Mouse (Mus musculus): ENCODE results near the gene Adamts4. TPM values are rescaled to one million over a fixed set of nuclear protein-coding genes. Genes with fewer than 3 reads are reported as not detected.
A peak's percentile ranks its signal among the peaks of the same experiment; 100 is the strongest.
"Not testable (repeated sequence)": the region's sequence is repeated elsewhere in the genome, so short reads cannot be mapped to it uniquely, and the experiment has no call there.

Adamts4 gene
- total RNA-seq, 2 experiments from 2014 or later = 23.5 to 26.1 TPM

DNA sequence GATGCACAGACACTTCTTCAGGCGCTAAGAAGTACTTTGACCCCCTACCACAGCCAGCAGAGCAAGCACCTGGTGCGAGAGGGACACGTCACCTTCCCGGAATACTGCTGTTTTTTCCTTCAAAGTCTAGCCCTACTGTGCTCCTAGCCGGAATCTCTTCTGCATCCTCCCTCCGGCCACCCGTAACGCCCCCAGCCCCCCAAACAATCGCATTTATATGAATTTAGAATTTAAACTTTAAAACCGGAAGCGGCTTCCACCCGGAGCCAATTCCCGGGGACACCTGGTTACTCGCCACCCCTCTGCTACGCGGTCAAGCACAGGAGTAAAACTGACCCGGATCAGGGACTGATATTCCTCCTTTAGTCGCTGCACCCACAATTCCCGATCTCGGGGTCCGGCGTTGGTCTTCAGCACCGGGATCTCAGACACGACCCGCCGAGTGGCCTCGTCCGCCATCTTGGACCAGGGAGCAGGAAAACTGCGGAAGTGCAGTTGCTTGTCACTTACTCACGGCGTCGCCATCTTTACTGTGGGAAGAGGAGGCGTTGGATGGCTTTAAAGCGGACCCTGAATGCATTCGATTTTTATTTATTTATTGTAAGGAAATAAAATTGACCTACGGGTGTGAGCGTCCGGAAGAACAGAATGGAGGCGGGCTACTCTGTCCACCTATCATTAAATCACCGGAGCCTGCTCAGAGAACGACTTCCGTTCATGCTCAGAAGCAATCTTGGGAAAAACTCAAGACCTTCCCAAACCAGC, 44.3 kb downstream of the Adamts4 start, which contains the start of gene Ufc1:
Gene Ufc1 (minus strand): TSS at position 727 of the 765 bp plus-strand sequence.
- DNase-seq (ENCODE audit: extremely low spot score in 1 of 2, low spot score in 1 of 2) = peak; percentile 70 to 82

DNA sequence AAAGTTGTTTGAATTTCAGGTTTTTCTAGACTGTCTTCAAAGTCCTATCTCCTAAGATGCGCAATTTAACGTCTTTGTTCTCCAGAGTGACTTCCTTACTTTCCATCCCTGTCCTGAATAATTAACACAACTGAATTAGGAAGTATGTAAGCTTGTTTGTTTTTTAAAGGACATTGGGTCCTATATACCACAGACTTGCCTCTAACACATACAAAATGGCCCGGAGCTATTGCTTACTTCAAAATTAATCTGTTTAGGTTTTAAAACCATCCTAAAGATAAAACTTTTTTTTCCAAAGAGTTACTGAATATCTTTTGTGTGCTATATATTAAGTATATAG, 44.8 kb downstream of the Adamts4 start:
- DNase-seq (ENCODE audit: extremely low spot score in 1 of 2, low spot score in 1 of 2) = no peak

DNA sequence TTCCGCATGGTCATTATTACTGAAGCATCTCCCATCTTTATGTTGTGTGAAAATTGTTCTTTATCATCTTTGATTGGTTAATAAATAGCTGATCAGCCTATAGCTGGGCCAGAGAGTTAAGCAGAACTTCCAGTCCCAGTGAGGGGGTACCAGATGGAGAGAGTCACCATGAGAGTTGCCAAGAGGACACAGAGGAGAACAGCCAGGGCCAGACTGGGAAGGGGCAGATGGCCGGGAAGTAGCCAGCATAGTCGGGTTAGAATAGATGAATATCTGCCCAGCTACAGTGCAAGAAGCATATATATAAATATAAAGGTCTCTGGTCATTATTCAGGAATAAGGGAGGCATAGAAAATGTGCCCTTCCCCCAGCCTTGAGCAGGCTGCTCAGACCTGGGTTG, 48.0 kb downstream of the Adamts4 start:
- no peak for DNase-seq (ENCODE audit: extremely low spot score in 1 of 2, low spot score in 1 of 2)

DNA sequence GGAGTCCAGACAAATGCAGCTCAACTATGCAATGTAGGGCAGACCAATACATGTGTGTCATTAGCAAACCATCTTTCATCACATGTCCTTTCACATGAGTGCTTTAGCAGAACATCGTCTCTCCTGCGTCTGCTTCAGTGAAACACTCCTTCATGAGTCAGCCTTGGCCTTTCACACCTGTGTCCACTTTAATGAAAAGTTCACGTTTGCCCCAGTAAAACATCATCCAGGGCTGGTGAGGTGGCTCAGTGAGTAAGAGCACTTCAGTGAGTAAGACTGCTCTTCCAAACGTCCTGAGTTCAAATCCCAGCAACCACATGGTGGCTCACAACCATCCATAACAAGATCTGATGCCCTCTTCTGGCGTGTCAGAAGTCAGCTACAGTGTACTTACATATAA, 55.9 kb downstream of the Adamts4 start:
- not testable (repeated sequence) for DNase-seq (ENCODE audit: extremely low spot score in 1 of 2, low spot score in 1 of 2)

DNA sequence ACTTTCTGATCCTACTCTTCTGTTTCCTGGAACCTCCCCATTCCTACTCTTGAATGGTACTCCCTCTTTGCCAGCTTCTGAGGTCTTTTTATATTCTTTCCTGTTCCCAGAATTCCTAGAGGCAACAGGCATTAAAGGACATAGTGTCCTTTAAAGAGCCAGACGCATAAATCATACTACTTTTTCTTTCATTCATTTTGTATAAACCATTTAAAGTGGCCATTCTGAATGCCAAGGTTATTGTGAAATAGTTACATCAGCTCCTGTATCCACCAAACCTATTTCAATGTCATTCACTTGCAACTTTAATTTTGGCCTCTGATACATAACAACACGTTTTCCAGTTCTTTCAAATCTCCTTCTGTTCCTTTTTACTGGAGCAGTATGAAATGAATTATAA, 59.1 kb downstream of the Adamts4 start:
- DNase-seq (ENCODE audit: extremely low spot score in 1 of 2, low spot score in 1 of 2) = no peak

Other genes with a start within 250 kb of the Adamts4 start
- gene Fcgr4, start 231.5 kb upstream of the Adamts4 start, total RNA-seq (2021) = under 1 TPM in 1 of 2 experiments, not detected in 1; 0.22 TPM
- gene Fcgr3, start 185.5 kb upstream of the Adamts4 start, total RNA-seq (2021) = 10 to 100 TPM; 12.1 to 14.0 TPM
- 1 to 10 TPM in 1 of 2 experiments, under 1 TPM in 1; 0.52 to 1.5 TPM for gene Cfap126, start 136.5 kb upstream of the Adamts4 start, total RNA-seq (2021)
- gene Sdhc, start 99.8 kb upstream of the Adamts4 start, total RNA-seq (2021) = 100 to 1,000 TPM; 204 to 220 TPM
- not detected for gene Mpz, start 99.7 kb upstream of the Adamts4 start, total RNA-seq (2021)
- 10 to 100 TPM; 42.1 to 43.6 TPM for gene Pcp4l1, start 54.2 kb upstream of the Adamts4 start, total RNA-seq (2021)
- gene Nr1i3, start 36.5 kb upstream of the Adamts4 start, total RNA-seq (2021) = under 1 TPM; 0.12 to 0.15 TPM
- 10 to 100 TPM; 81.4 to 85.9 TPM for gene Tomm40l, start 27.9 kb upstream of the Adamts4 start, total RNA-seq (2021)
- gene Apoa2, start 25.4 kb upstream of the Adamts4 start, total RNA-seq (2021) = 1 to 10 TPM; 1.9 to 2.3 TPM
- gene Fcer1g, start 16.1 kb upstream of the Adamts4 start, total RNA-seq (2021) = 10 to 100 TPM; 13.1 to 15.8 TPM
- gene Ndufs2, start 967 bp downstream of the Adamts4 start, total RNA-seq (2021) = 100 to 1,000 TPM; 280 to 296 TPM
- 10 to 100 TPM; 63.9 to 66.7 TPM for gene B4galt3, start 19.9 kb downstream of the Adamts4 start, total RNA-seq (2021)
- 10 to 100 TPM; 21.9 to 33.4 TPM for gene Ppox, start 30.8 kb downstream of the Adamts4 start, total RNA-seq (2021)
- 10 to 100 TPM; 58.1 to 64.8 TPM for gene Usp21, start 37.6 kb downstream of the Adamts4 start, total RNA-seq (2021)
- 100 to 1,000 TPM; 105 to 116 TPM for gene Ufc1, start 44.6 kb downstream of the Adamts4 start, total RNA-seq (2021)
- gene Dedd, start 78.7 kb downstream of the Adamts4 start, total RNA-seq (2021) = 10 to 100 TPM; 34.6 to 35.4 TPM
- gene Nit1, start 95.2 kb downstream of the Adamts4 start, total RNA-seq (2021) = 10 to 100 TPM; 45.7 to 47.3 TPM
- 100 to 1,000 TPM; 163 to 173 TPM for gene Pfdn2, start 95.2 kb downstream of the Adamts4 start, total RNA-seq (2021)
- gene Klhdc9, start 110.4 kb downstream of the Adamts4 start, total RNA-seq (2021) = 1 to 10 TPM; 6.4 to 9.2 TPM
- 1 to 10 TPM; 3.6 to 3.7 TPM for gene Nectin4, start 119.7 kb downstream of the Adamts4 start, total RNA-seq (2021)
- gene Arhgap30, start 138.5 kb downstream of the Adamts4 start, total RNA-seq (2021) = 1 to 10 TPM; 1.8 to 2.0 TPM
- gene Usf1, start 160.9 kb downstream of the Adamts4 start, total RNA-seq (2021) = 100 to 1,000 TPM; 113 to 139 TPM
- gene Tstd1, start 168.5 kb downstream of the Adamts4 start, total RNA-seq (2021) = 1 to 10 TPM; 3.1 to 3.3 TPM
- gene F11r, start 187.1 kb downstream of the Adamts4 start, total RNA-seq (2021) = 1 to 10 TPM; 4.7 to 5.1 TPM